Mouse (Mus musculus): ENCODE data around the gene March1. TPM values are rescaled to one million over a fixed set of nuclear protein-coding genes. Genes with fewer than 3 reads are reported as not detected.

March1 gene
- polyA plus RNA-seq, 1 experiment = 2.4 TPM

GRCm38 (mm10) chr8:66342928-66343327 lies 725.2 kb downstream of the March1 start:
- no peak overlapping the region for H3K27ac ChIP-seq (ENCODE audit: control insufficient read depth, insufficient read depth, low read length)
- DNase-seq = no peak
- no peak overlapping the region for H3K4me3 ChIP-seq (ENCODE audit: control insufficient read depth, insufficient read depth, low read length)
- H3K4me1 ChIP-seq (replicated peaks; ENCODE audit: control insufficient read depth, insufficient read depth, low read length) = no peaks in the 10 kb centered on the region
- 95% methylated on average over 1 of the region's 1 CpGs for WGBS
- no peaks in the 10 kb centered on the region for H3K36me3 ChIP-seq (ENCODE audit: control insufficient read depth, insufficient read depth, low read length)
- TF ChIP-seq CTCF (IDR thresholded peaks at IDR 0.05; ENCODE audit: borderline replicate concordance, control insufficient read depth, extremely low read depth, insufficient read depth, low read length, poor library complexity) (no peak), POLR2A (IDR thresholded peaks at IDR 0.05; ENCODE audit: control insufficient read depth, extremely low read depth, insufficient read depth, low read length, poor library complexity) (no peak)
- H3K27me3 ChIP-seq (ENCODE audit: control insufficient read depth, insufficient read depth, low read length) = no peaks in the 10 kb centered on the region

- Histone ChIP-seq H3K27me3 (ENCODE audit: control insufficient read depth, insufficient read depth, low read length) (no peaks in the 10 kb centered on the region), H3K36me3 (ENCODE audit: control insufficient read depth, insufficient read depth, low read length) (no peaks in the 10 kb centered on the region), H3K4me1 (replicated peaks; ENCODE audit: control insufficient read depth, insufficient read depth, low read length) (no peaks in the 10 kb centered on the region), H3K4me3 (ENCODE audit: control insufficient read depth, insufficient read depth, low read length) (no peak overlapping the region), H3K27ac (ENCODE audit: control insufficient read depth, insufficient read depth, low read length) (no peak overlapping the region)
- TF ChIP-seq CTCF (IDR thresholded peaks at IDR 0.05; ENCODE audit: borderline replicate concordance, control insufficient read depth, extremely low read depth, insufficient read depth, low read length, poor library complexity) (no peak), POLR2A (IDR thresholded peaks at IDR 0.05; ENCODE audit: control insufficient read depth, extremely low read depth, insufficient read depth, low read length, poor library complexity) (no peak)
- no peak for DNase-seq
- WGBS = 92% methylated on average over 5 of the region's 5 CpGs
These were observed 745.4 kb downstream of the March1 start for GRCm38 (mm10) chr8:66362882-66363801.

- Histone ChIP-seq H3K27ac (ENCODE audit: control insufficient read depth, insufficient read depth, low read length) (no peak overlapping the region), H3K36me3 (ENCODE audit: control insufficient read depth, insufficient read depth, low read length) (no peaks in the 10 kb centered on the region), H3K4me3 (ENCODE audit: control insufficient read depth, insufficient read depth, low read length) (no peak overlapping the region), H3K4me1 (replicated peaks; ENCODE audit: control insufficient read depth, insufficient read depth, low read length) (no peaks in the 10 kb centered on the region), H3K27me3 (ENCODE audit: control insufficient read depth, insufficient read depth, low read length) (no peaks in the 10 kb centered on the region)
- TF ChIP-seq CTCF (IDR thresholded peaks at IDR 0.05; ENCODE audit: borderline replicate concordance, control insufficient read depth, extremely low read depth, insufficient read depth, low read length, poor library complexity) = no peak
- no peak for TF ChIP-seq POLR2A (IDR thresholded peaks at IDR 0.05; ENCODE audit: control insufficient read depth, extremely low read depth, insufficient read depth, low read length, poor library complexity)
- 95% methylated on average over 4 of the region's 4 CpGs for WGBS
- DNase-seq = no peak
These were observed 766.1 kb downstream of the March1 start for GRCm38 (mm10) chr8:66383694-66384373.

- Histone ChIP-seq H3K36me3 (ENCODE audit: control insufficient read depth, insufficient read depth, low read length) (no peaks in the 10 kb centered on the region), H3K27ac (ENCODE audit: control insufficient read depth, insufficient read depth, low read length) (no peak overlapping the region), H3K4me3 (ENCODE audit: control insufficient read depth, insufficient read depth, low read length) (no peak overlapping the region), H3K27me3 (ENCODE audit: control insufficient read depth, insufficient read depth, low read length) (no peaks in the 10 kb centered on the region), H3K4me1 (replicated peaks; ENCODE audit: control insufficient read depth, insufficient read depth, low read length) (no peaks in the 10 kb centered on the region)
- TF ChIP-seq CTCF (IDR thresholded peaks at IDR 0.05; ENCODE audit: borderline replicate concordance, control insufficient read depth, extremely low read depth, insufficient read depth, low read length, poor library complexity) = no peak
- no peak for TF ChIP-seq POLR2A (IDR thresholded peaks at IDR 0.05; ENCODE audit: control insufficient read depth, extremely low read depth, insufficient read depth, low read length, poor library complexity)
- DNase-seq = no peak
These were observed 768.3 kb downstream of the March1 start for GRCm38 (mm10) chr8:66386008-66386407.

GRCm38 (mm10) chr8:66388693-66389092 lies 771.0 kb downstream of the March1 start:
- DNase-seq = no peak
- Histone ChIP-seq H3K4me3 (ENCODE audit: control insufficient read depth, insufficient read depth, low read length) (no peak overlapping the region), H3K27me3 (ENCODE audit: control insufficient read depth, insufficient read depth, low read length) (no peaks in the 10 kb centered on the region), H3K27ac (ENCODE audit: control insufficient read depth, insufficient read depth, low read length) (no peak overlapping the region), H3K4me1 (replicated peaks; ENCODE audit: control insufficient read depth, insufficient read depth, low read length) (no peaks in the 10 kb centered on the region), H3K36me3 (ENCODE audit: control insufficient read depth, insufficient read depth, low read length) (no peaks in the 10 kb centered on the region)
- no peak for TF ChIP-seq CTCF (IDR thresholded peaks at IDR 0.05; ENCODE audit: borderline replicate concordance, control insufficient read depth, extremely low read depth, insufficient read depth, low read length, poor library complexity)
- WGBS = 57% methylated on average over 2 of the region's 2 CpGs

GRCm38 (mm10) chr8:66391554-66391953 lies 773.9 kb downstream of the March1 start:
- Histone ChIP-seq H3K36me3 (ENCODE audit: control insufficient read depth, insufficient read depth, low read length) (no peaks in the 10 kb centered on the region), H3K27me3 (ENCODE audit: control insufficient read depth, insufficient read depth, low read length) (no peaks in the 10 kb centered on the region), H3K4me3 (ENCODE audit: control insufficient read depth, insufficient read depth, low read length) (no peak overlapping the region), H3K27ac (ENCODE audit: control insufficient read depth, insufficient read depth, low read length) (no peak overlapping the region), H3K4me1 (replicated peaks; ENCODE audit: control insufficient read depth, insufficient read depth, low read length) (no peaks in the 10 kb centered on the region)
- WGBS = 66% methylated on average over 5 of the region's 5 CpGs
- DNase-seq = no peak
- no peak for TF ChIP-seq CTCF (IDR thresholded peaks at IDR 0.05; ENCODE audit: borderline replicate concordance, control insufficient read depth, extremely low read depth, insufficient read depth, low read length, poor library complexity)
- no peak for TF ChIP-seq POLR2A (IDR thresholded peaks at IDR 0.05; ENCODE audit: control insufficient read depth, extremely low read depth, insufficient read depth, low read length, poor library complexity)
